9 mouse cellular contexts compared by ENCODE assay signal in genomic region chr13:51400186-51400719, GRCm38 (mm10). TPM values are rescaled to one million over a fixed set of nuclear protein-coding genes. Genes with fewer than 3 reads are reported as not detected.
DNase-seq lines count a peak whose midpoint lies in the region; ATAC-seq and TF ChIP-seq lines count a peak whose summit lies in the region.
"Had no signal": no experiment of that assay in that cellular context is flagged by ENCODE, and none has a peak within 500 bp of the region (broad histone marks: within the 10 kb centered on the region; RNA-seq: fewer than 3 reads in every experiment).

No protein-coding gene starts in this region.

- no peak for TF ChIP-seq CTCF in thymus, adult 2 months (IDR thresholded peaks at IDR 0.05; ENCODE audit: borderline replicate concordance, control insufficient read depth, extremely low read depth, insufficient read depth, low read length, poor library complexity)

- H3K27ac ChIP-seq in thymus, adult 2 months (ENCODE audit: control insufficient read depth, insufficient read depth, low read length), result no peak overlapping the region
- H3K27ac ChIP-seq in neural tube, embryonic 14.5 days (ENCODE audit: low read depth, low read length), result peak overlapping the region; percentile 22; the same call in 1 of the 2 replicates

- peak; percentile 33; the same call in 1 of the 2 replicates for ATAC-seq in frontal cortex, adult (ENCODE audit: low TSS enrichment)
- ATAC-seq in granulocyte monocyte progenitor cell, adult 5-6 weeks (replicated peaks; ENCODE audit: poor library complexity, severe bottlenecking), result peak; percentile 51
- peak; percentile 72 for ATAC-seq in neural tube, embryonic 14.5 days (ENCODE audit: low read depth)

- no peak for DNase-seq in frontal cortex, postnatal 36 days (ENCODE audit: low spot score in 2 of 2)
- DNase-seq in thymus, adult 2 months, result peak; percentile 13
- no peak for DNase-seq in thymus, adult 18-20 months
- DNase-seq in kidney, postnatal 4 days, result peak; percentile 46 to 73
- DNase-seq in yolk sac, embryonic 10.5 days (ENCODE audit: low spot score), result no peak

- TF ChIP-seq POLR2A in thymus, adult 2 months (IDR thresholded peaks at IDR 0.05; ENCODE audit: control insufficient read depth, extremely low read depth, insufficient read depth, low read length, poor library complexity), result no peak

- no peaks in the 10 kb centered on the region for H3K9me3 ChIP-seq in neural tube, embryonic 14.5 days (ENCODE audit: control insufficient read depth, low read length)

- peak overlapping the region; percentile 80 for H3K4me2 ChIP-seq in neural tube, embryonic 14.5 days (ENCODE audit: low read depth, low read length)

- WGBS in thymus, adult 2 months, result 11% methylated on average over 14 of the region's 14 CpGs
- 24% methylated on average over 14 of the region's 14 CpGs for WGBS in neural tube, embryonic 14.5 days

- H3K4me3 ChIP-seq in thymus, adult 2 months (ENCODE audit: control insufficient read depth, insufficient read depth, low read length), result peak overlapping the region; percentile 48
- H3K4me3 ChIP-seq in neural tube, embryonic 14.5 days (ENCODE audit: low read depth, low read length), result peak overlapping the region; percentile 34

- H3K27me3 ChIP-seq in thymus, adult 2 months (ENCODE audit: control insufficient read depth, insufficient read depth, low read length), result no peaks in the 10 kb centered on the region
- no peaks in the 10 kb centered on the region for H3K27me3 ChIP-seq in neural tube, embryonic 14.5 days (ENCODE audit: control insufficient read depth, insufficient read depth, low read length)

- peak overlapping the region; percentile 34; the same call in 1 of the 2 replicates for H3K9ac ChIP-seq in neural tube, embryonic 14.5 days (replicated peaks; ENCODE audit: low read depth, low read length)

- H3K4me1 ChIP-seq in thymus, adult 2 months (replicated peaks; ENCODE audit: control insufficient read depth, insufficient read depth, low read length), result peaks cover 13% of the 10 kb centered on the region
- peaks cover 3% of the 10 kb centered on the region; the same call in 1 of the 2 replicates for H3K4me1 ChIP-seq in neural tube, embryonic 14.5 days (ENCODE audit: control insufficient read depth, insufficient read depth, low read length)

- H3K36me3 ChIP-seq in thymus, adult 2 months (ENCODE audit: control insufficient read depth, insufficient read depth, low read length), result no peaks in the 10 kb centered on the region
- no peaks in the 10 kb centered on the region for H3K36me3 ChIP-seq in neural tube, embryonic 14.5 days (ENCODE audit: control insufficient read depth, insufficient read depth, low read length)
- H3K36me3 ChIP-seq: G1E had no signal

RNA-seq across cellular contexts. Expression of gene S1pr3, which starts 8.2 kb away (rescaled TPM):
- 16.7 and 18.1 TPM in 2 replicates for polyA plus RNA-seq in thymus, adult 2 months (2012; rRNA removed)
- total RNA-seq in granulocyte monocyte progenitor cell, adult 5-6 weeks (2014; fragmentation: Nextera tagmentation), result 16.4 and 18.7 TPM in 2 replicates
- total RNA-seq in granulocyte monocyte progenitor cell, adult 5-6 weeks (2017), result 8.9 and 9.8 TPM in 2 replicates
- 5.9 and 12.8 TPM in 2 replicates for polyA plus RNA-seq in neural tube, embryonic 14.5 days (2014; fragmentation: Nextera tagmentation; extraction: Ambion mirVana)
- polyA plus RNA-seq: G1E had no signal

Comparison
In these comparisons a context has a peak if more than half of its experiments do, and no peak if none do; other contexts are left out.
1. DNase-seq: peak in thymus, adult 2 months (single experiment) and kidney, postnatal 4 days (2 of 2); none in frontal cortex, postnatal 36 days (0 of 2), thymus, adult 18-20 months (0 of 2) and yolk sac, embryonic 10.5 days (single experiment).
2. Peak in every context shown above with its lines, with median percentiles within 50 percentile points of each other: ATAC-seq.